Mouse (Mus musculus) myocyte (in vitro differentiated cells): ENCODE data around the gene Syn3. TPM values are rescaled to one million over a fixed set of nuclear protein-coding genes. Genes with fewer than 3 reads are reported as not detected.

Source experiments
- H3K27me3 ChIP-seq: one replicate; pipeline ENCODE4 v1.6.1; 2011; ENCODE audit not compliant: control insufficient read depth, insufficient read depth, insufficient read length
- H3K36me3 ChIP-seq: one replicate; pipeline ENCODE4 v1.6.1; 2011; ENCODE audit not compliant: control insufficient read depth, insufficient read depth
- H3K4me2 ChIP-seq: one replicate; pipeline ENCODE4 v1.6.1; 2011; ENCODE audit warnings: low read depth, control low read depth
- H3K4me3 ChIP-seq: one replicate; pipeline ENCODE4 v1.5.1; 2011; ENCODE audit warnings: mild to moderate bottlenecking, control low read depth, moderate library complexity
- H3K79me2 ChIP-seq: one replicate; pipeline ENCODE4 v1.6.1; 2011; ENCODE audit not compliant: control insufficient read depth, insufficient read depth
- H3ac ChIP-seq: one replicate; pipeline ENCODE4 v1.6.1; 2011; ENCODE audit not compliant: control insufficient read depth, insufficient read length
- CEBPB ChIP-seq: IDR thresholded peaks from 2 replicates; pipeline ENCODE4 v1.6.1; 2011; ENCODE audit warnings: mild to moderate bottlenecking, moderate library complexity; ENCODE audit not compliant: poor library complexity, insufficient read depth, severe bottlenecking
- E2F4 ChIP-seq: IDR thresholded peaks from one replicate; pipeline ENCODE4 v1.6.1; 2011; ENCODE audit warnings: mild to moderate bottlenecking, control low read depth, moderate library complexity; ENCODE audit not compliant: insufficient read depth
- MAX ChIP-seq: IDR thresholded peaks from one replicate; pipeline ENCODE4 v1.6.1; 2011; ENCODE audit warnings: low read depth, mild to moderate bottlenecking, control low read depth
- MYOD1 ChIP-seq, 3 experiments: IDR thresholded peaks; one replicate each; pipeline ENCODE4 v1.6.1; 2011; ENCODE audit warnings: control low read depth in 2 of 3, low read depth in 2 of 3, mild to moderate bottlenecking in 2 of 3, moderate library complexity in 1 of 3; ENCODE audit not compliant: insufficient read length in 2 of 3, control insufficient read depth in 1 of 3
- MYOG ChIP-seq, 3 experiments: IDR thresholded peaks; one replicate each; pipeline ENCODE4 v1.6.1; 2011; ENCODE audit warnings: control low read depth in 2 of 3, low read depth in 2 of 3, mild to moderate bottlenecking in 2 of 3; ENCODE audit not compliant: insufficient read length in 2 of 3, control insufficient read depth in 1 of 3, insufficient read depth in 1 of 3
- POLR2A ChIP-seq: IDR thresholded peaks from one replicate; pipeline ENCODE4 v1.6.1; 2011; ENCODE audit warnings: low read depth, mild to moderate bottlenecking, control low read depth, moderate library complexity; ENCODE audit not compliant: insufficient read length
- POLR2AphosphoS2 ChIP-seq: IDR thresholded peaks from one replicate; pipeline ENCODE4 v1.6.1; 2011; ENCODE audit warnings: low read depth, control low read depth; ENCODE audit not compliant: insufficient read length
- REST ChIP-seq: IDR thresholded peaks from one replicate; pipeline ENCODE4 v1.6.1; 2011; ENCODE audit warnings: mild to moderate bottlenecking, control low read depth, moderate library complexity; ENCODE audit not compliant: insufficient read depth, insufficient read length
- SRF ChIP-seq: IDR thresholded peaks from one replicate; pipeline ENCODE4 v1.6.1; 2011; ENCODE audit warnings: low read depth; ENCODE audit not compliant: control insufficient read depth, insufficient read length
- TCF12 ChIP-seq: IDR thresholded peaks from one replicate; pipeline ENCODE4 v1.6.1; 2011; ENCODE audit warnings: mild to moderate bottlenecking, control low read depth; ENCODE audit not compliant: poor library complexity, insufficient read depth, severe bottlenecking
- TCF3 ChIP-seq: IDR thresholded peaks from one replicate; pipeline ENCODE4 v1.6.1; 2011; ENCODE audit warnings: low read depth, control low read depth; ENCODE audit not compliant: insufficient read length
- USF1 ChIP-seq: IDR thresholded peaks from one replicate; pipeline ENCODE4 v1.6.1; 2011; ENCODE audit warnings: low read depth, mild to moderate bottlenecking, control low read depth, moderate library complexity
- polyA plus RNA-seq: library from polyadenylated mRNA; unstranded; fragments of >200 nt; fragmentation: generic; extraction: Trizol; gene quantifications from one replicate; pipeline ENCODE4 v1.2.1, GENCODE M21; 2012; ENCODE audit warnings: missing spikeins

The Syn3 gene
- polyA plus RNA-seq, 1 experiment: 0.08 TPM

DNA sequence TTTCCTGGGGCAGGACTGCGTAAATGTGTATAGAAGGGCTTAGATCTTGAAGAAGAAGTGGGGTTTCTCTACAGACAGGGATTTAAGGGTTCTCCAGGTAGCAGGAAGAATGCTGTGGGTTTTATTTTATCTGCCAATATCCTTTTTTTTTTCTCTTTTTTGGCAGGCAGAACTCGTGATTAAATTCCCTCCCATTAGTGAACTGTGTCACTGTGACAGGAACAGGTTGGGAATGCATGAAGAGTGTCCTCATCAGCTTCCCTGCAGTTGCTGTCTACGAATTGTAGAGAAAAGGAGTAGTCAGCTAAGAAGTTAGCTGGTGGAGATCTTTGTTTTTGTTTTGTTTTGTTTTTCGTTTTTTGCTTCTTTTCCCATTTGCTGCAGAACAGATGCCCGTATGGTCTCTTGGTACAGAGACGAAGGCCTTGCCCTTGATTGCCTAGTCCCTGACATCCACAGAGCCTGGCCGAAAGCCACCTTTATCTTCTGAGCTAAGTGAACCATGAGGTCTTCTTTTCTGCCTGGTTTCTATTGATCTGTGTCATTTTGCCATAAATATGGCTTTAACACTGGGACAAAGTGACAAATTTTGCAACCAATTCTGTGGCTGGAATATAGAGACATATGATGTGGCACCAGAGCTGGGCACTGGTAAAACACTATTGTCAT, 140.3 kb downstream of the Syn3 start:
- H3K27me3 ChIP-seq: no peaks in the 10 kb centered on the region
- H3K36me3 ChIP-seq: no peaks in the 10 kb centered on the region
- H3K4me2 ChIP-seq: no peak overlapping the region
- no peak overlapping the region for H3ac ChIP-seq
- no peak overlapping the region for H3K4me3 ChIP-seq
- TF ChIP-seq MYOG (IDR thresholded peaks at IDR 0.05; ENCODE audit: control insufficient read depth in 1 of 3, insufficient read depth in 1 of 3, insufficient read length in 2 of 3, low read depth in 2 of 3): no peak
- TF ChIP-seq POLR2AphosphoS2: no peak
- TF ChIP-seq E2F4: no peak
- no peak for TF ChIP-seq CEBPB
- TF ChIP-seq TCF12: no peak
- TF ChIP-seq POLR2A: no peak
- no peak for TF ChIP-seq REST
- TF ChIP-seq MAX: no peak
- TF ChIP-seq SRF: no peak
- no peak for TF ChIP-seq MYOD1 (IDR thresholded peaks at IDR 0.05; ENCODE audit: control insufficient read depth in 1 of 3, insufficient read length in 2 of 3, low read depth in 2 of 3)
- TF ChIP-seq USF1: no peak
- TF ChIP-seq TCF3: no peak
- H3K79me2 ChIP-seq: no peaks in the 10 kb centered on the region

DNA sequence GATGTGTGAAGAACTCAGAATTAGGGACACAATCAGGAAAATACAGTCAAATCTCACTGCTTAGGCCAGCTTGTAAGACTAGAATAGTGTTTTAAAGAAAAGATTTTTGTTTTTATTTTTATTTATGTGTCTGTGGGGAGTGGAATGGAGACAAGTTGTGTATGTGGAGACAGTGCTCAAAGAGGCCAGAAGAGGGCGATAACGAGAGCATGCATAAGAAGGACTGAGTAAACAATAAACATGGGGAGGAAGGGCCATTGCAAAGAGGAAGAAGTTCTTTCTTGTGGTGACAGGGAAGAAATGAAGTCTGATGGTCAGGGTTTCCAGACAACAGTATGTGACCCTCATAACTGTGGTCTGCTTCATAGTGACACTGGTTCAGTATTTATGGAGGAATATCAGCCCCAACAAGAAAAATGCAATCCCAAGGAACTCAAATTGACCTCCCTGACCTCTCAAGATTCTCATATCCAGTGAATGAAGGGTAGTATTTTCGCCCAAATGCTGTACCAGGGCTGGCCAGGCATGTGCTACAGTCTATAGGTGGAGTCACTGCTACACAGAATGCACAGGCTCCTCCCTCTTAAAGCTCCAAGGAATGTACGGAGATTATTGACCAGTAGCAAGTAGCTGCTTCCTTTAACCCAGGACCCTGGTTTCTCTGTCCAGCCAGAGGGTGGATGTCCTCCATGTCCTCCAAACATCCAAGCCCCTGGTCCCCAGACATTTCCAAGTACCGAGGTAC, 141.7 kb downstream of the Syn3 start:
- TF ChIP-seq CEBPB (no peak), POLR2AphosphoS2 (no peak), USF1 (no peak), TCF12 (no peak), TCF3 (no peak), E2F4 (no peak), MYOG (IDR thresholded peaks at IDR 0.05; ENCODE audit: control insufficient read depth in 1 of 3, insufficient read depth in 1 of 3, insufficient read length in 2 of 3, low read depth in 2 of 3) (no peak), SRF (no peak), REST (no peak), MAX (no peak), MYOD1 (IDR thresholded peaks at IDR 0.05; ENCODE audit: control insufficient read depth in 1 of 3, insufficient read length in 2 of 3, low read depth in 2 of 3) (no peak), POLR2A (no peak)
- Histone ChIP-seq H3K4me2 (no peak overlapping the region), H3K27me3 (no peaks in the 10 kb centered on the region), H3K79me2 (no peaks in the 10 kb centered on the region), H3K36me3 (no peaks in the 10 kb centered on the region), H3K4me3 (no peak overlapping the region), H3ac (no peak overlapping the region)

GRCm38 (mm10) chr10:86352521-86352920, 146.2 kb downstream of the Syn3 start:
- Histone ChIP-seq H3K4me2 (no peak overlapping the region), H3ac (no peak overlapping the region), H3K27me3 (no peaks in the 10 kb centered on the region), H3K36me3 (no peaks in the 10 kb centered on the region), H3K79me2 (no peaks in the 10 kb centered on the region), H3K4me3 (no peak overlapping the region)
- TF ChIP-seq POLR2A: no peak
- no peak for TF ChIP-seq TCF3
- no peak for TF ChIP-seq TCF12
- TF ChIP-seq CEBPB: no peak
- TF ChIP-seq MYOD1 (IDR thresholded peaks at IDR 0.05; ENCODE audit: control insufficient read depth in 1 of 3, insufficient read length in 2 of 3, low read depth in 2 of 3): no peak
- TF ChIP-seq MYOG (IDR thresholded peaks at IDR 0.05; ENCODE audit: control insufficient read depth in 1 of 3, insufficient read depth in 1 of 3, insufficient read length in 2 of 3, low read depth in 2 of 3): no peak

GRCm38 (mm10) chr10:86351287-86351686, 147.4 kb downstream of the Syn3 start:
- Histone ChIP-seq H3ac (no peak overlapping the region), H3K36me3 (peaks cover under 1% of the 10 kb centered on the region), H3K27me3 (no peaks in the 10 kb centered on the region), H3K79me2 (no peaks in the 10 kb centered on the region), H3K4me2 (no peak overlapping the region), H3K4me3 (no peak overlapping the region)
- no peak for TF ChIP-seq MYOG (IDR thresholded peaks at IDR 0.05; ENCODE audit: control insufficient read depth in 1 of 3, insufficient read depth in 1 of 3, insufficient read length in 2 of 3, low read depth in 2 of 3)
- TF ChIP-seq E2F4: no peak
- no peak for TF ChIP-seq POLR2A
- no peak for TF ChIP-seq CEBPB
- TF ChIP-seq MYOD1 (IDR thresholded peaks at IDR 0.05; ENCODE audit: control insufficient read depth in 1 of 3, insufficient read length in 2 of 3, low read depth in 2 of 3): no peak
- no peak for TF ChIP-seq MAX
- no peak for TF ChIP-seq POLR2AphosphoS2
- TF ChIP-seq REST: no peak
- no peak for TF ChIP-seq USF1
- no peak for TF ChIP-seq TCF12
- TF ChIP-seq TCF3: no peak
